Mouse (Mus musculus): ENCODE data around the gene Prmt3.

Prmt3 gene

DNA sequence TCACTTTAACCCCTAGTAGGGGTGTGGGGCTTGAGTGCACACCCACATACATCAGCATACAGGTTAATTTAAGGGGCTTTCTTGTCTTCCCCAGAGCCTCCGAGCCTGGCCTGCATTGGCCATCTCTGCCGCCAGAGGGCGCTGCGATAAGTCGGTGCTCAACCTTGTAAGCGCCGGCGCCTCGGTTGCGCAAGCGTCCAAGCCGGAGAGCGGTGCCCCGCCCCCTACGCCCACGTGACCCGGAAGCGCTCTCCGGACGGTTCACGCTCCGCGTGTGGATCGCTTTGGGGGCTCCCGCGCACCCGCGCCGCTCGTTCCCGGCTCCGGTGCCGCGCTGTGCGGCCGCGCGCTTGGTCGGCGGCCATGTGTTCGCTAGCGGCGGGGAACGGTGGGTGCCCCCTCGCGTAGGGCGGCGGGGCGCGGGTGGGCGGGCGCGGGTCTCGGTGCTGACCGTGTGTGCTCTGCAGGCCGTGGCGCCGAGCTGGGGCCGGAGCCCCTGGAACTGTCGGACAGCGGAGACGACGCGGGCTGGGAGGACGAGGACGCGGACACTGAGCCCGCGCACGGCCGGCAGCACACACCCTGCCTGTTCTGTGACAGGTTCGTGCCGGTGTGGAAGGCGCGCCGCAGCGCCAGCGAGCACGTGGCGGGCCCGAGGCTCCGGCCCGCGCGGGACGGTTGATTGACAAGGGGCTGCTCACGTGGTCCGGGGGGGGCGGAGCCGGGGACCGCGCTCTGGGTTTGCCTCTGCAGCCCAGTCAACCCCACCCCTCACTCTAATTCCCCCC is at the start of gene Prmt3:
Prmt3 (plus strand) TSS at position 233 of the 788 bp plus-strand sequence.
- DNase-seq (ENCODE audit: low read depth, low spot score) = peak; percentile 91

DNA sequence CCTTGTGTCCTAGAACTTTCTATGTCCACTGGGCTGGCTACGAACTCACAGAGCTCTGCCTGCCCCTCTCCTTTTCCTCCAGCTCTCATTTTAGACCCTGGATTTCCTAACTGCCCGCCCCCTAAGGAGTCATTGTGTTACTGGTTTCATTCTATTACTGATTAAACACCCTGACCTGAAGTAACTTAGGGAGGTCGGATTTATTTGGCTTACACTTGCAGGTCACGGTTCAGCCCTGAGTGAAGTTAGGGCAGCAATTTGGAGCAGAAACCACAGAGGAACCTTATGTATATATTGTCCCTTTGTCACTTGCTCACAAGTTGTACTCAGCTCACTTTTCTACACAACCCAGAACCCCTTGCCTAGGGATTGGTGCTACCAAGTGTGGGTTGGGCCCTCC is 43.8 kb upstream of the Prmt3 start:
- DNase-seq (ENCODE audit: low read depth, low spot score) = no peak

DNA sequence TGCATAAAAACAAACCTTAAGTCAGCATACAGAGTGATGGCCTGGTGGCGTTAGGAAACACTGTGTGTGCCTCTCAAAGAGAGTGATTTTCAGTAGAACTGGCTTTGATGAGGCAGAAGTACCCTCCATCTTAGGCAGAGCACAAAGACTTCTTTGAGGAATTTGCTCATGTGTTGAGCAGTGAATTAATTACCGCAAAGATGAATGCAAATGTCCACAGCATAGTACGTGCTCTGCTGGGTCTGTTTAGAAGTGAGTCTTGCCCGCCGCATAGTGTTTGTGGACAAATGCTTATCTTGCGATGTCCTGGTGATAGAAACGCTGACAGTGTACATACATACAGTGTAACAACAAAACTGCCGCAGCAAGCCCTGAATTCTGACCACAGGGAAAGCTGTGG is 38.7 kb upstream of the Prmt3 start:
- DNase-seq (ENCODE audit: low read depth, low spot score) = no peak

DNA sequence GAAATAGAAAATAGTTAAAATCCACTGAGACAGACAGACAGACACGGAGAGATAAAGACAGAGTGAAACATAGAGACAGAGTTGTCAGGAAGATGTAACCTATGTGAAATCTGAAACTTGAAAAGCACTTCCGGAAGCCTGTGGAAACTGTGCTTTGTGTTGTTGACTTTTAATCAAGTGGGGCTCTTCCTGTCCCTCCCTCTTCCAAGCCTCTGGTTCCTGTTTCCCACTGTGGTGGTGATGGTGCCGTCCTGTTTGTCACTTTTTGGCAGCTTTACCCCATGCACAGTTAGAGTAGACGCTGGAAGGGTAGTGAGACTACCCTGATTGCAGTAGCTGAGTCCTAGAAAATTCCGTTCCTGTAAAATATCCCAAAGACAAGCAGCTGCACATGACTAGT is 36.7 kb upstream of the Prmt3 start:
- DNase-seq (ENCODE audit: low read depth, low spot score) = no peak

DNA sequence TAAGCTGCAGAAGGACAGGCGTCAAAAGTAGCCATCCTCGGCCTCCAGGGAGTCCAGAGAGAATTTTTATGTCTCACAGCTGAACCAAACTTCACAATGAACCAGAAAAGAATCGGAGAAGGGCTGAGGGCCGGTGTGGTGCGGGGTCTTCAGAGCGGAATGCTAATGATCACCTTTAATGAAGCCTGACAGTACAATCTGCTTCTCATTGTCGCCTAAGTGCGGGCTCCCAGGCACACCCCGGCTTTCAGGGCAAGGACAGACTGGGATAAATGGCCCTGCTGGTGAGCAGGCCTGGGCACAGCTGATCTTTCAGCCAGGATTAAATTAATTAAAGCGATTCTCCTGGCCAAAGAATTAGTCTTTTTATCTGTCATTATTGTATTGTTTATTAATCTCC is 36.2 kb upstream of the Prmt3 start:
- no peak for DNase-seq (ENCODE audit: low read depth, low spot score)

DNA sequence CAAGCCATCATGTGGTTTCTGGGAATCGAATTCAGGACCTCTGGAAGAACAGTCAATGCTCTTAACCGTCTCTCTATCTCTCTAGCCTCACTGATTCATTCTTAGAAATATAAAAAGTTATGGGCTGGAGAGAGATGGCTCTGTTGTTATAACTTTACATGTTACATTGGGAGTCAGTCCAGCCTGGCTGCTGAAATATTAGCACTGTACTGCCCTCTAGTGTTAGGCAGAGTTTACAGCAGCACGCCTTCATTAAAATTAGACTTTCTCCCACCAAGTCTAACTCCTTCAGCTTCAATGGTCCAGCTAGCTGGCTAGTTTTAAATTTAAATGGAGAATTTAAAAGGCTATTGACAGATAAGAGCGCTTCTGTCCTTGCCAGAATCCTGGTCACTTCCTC is 27.0 kb upstream of the Prmt3 start:
- DNase-seq (ENCODE audit: low read depth, low spot score) = no peak

DNA sequence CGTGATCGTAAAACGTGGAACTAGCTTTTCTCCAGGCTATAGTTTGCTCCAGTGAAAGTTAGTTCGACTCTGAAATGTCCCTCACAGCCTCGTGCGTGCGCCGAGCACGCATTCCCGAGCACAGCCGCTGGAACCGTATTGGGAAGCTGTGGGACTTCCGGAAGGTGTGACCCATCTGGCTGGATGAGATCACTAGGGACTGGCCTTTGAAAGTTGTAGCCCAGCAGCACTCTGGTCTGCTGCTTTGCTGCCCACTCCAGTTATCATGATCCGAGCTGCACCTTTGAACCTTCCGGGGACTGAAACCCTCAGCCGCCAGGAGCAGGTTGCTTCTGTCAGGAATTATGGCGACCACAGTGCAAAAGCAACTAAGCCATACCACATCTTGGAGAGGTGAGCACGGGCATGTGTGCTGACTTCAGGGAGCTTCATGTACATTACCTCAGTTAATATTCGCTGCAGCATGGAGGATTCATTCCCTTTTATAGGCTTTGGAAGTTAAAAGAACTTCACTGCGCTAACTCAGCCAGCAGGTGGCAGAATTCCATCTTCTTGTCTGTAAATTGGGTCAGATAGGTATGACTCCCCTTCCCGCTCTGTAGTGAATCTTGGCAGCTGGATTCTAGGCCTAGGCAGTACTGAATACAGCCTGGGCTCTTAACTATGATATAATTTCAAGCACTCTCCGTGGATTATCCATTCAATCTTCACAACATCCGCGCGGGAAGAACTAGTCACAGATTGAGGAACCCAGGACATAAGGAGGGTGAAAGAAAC is 25.2 kb upstream of the Prmt3 start:
- DNase-seq (ENCODE audit: low read depth, low spot score) = no peak

DNA sequence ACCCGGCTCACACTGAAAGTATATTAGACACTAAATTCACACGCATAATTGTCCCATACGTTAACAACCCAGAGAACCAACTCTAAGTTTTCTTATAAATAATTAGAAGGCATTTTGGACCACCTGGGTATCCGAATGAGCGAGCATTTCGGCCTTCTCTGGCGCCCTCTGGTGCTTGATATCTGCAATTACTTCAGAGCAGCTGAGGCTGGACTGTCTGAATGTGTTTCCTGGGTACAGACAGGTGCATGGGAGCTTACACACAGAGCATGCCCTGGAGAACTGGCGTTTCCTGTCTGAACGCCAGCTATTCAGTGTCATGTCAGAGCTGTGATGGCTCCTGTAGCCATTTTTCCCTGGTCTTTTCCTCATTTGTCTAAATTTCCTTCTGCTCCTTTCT is 23.4 kb upstream of the Prmt3 start:
- no peak for DNase-seq (ENCODE audit: low read depth, low spot score)

DNA sequence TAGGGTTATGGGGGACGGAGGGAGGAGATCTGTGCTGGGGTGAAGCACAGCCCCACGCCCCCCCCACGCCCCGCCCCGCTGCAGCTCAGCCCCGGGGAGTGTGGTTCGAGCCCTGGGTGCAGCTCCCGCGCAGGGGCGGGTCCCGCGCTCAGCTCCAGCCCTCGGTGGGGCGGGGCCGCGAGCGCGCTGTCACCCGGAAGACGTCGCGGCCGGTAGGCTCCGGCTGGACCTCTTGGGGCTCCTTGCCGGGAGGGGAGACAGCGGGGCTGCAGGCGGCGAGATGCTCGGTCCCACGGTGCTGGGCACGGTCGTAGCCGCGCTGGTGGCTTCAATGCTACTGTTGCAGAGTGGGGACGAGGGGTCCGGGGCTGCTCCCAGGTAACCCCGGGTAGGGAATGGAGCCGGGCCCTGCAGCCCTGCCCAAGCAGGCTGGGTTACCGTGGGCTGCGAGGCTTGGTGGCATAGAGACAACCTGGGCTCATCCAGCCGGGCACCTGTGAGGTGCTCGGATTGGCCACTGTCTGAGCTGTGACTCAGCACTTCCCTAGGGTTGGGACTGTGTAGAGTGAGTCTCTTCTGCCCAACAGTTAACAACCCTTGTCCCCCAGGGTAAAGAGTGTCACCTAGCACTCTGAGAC is 19.1 kb upstream of the Prmt3 start, which contains the start of gene Htatip2:
Htatip2 (plus strand) TSS at position 182 of the 638 bp plus-strand sequence.
- DNase-seq (ENCODE audit: low read depth, low spot score) = no peak

DNA sequence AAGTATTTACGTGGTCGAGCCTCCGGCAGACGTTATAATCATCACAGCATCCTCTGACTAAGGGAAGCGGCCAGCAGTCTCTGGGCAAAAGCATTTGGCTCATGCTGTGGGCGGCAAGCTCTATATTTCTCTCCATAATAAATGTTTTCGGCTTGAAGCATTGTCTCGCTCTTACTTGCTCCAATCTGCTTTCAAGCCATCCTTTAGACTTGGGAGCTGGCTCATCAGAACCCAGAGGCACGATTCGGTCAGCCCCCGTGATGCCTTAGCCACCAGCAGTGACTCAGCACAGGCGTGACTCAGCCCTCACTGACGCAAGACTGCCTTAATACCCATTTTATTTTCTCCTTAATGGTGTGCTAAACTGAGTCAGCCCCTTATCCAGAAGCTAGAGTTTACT is 15.5 kb upstream of the Prmt3 start:
- peak; percentile 83 for DNase-seq (ENCODE audit: low read depth, low spot score)

DNA sequence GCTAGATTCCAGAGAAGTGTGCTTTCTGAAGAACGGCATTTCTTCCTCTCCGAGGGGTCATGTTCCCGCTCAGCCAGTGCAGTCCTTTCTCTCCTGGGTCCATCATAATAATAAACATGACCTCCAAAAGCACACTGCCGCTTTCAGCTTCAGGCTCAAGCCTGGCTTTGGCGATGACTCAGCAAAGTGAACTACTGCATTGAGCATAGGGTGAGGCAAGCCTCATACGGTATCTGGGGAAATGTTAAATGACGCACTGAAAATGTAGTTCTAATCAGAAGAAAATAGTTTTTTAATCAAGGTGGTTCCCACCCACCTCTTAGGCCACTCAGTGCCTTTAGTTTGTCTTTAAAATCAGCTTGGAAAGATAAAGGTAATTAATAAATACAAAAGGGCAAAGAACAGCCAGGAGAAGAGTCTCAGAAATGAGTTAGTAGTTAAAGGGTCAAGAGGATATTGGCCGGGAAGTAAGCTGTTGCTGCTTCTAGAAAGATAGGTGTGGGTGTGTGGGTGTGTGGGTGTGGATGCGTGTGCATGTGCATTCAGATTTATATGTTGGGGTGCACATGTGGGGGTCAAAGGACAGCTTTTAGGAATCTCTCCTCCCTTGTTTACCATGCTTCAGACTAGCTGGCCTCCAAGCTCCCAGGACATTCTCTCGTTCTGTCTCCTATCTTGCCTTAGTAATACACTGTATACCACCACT is 14.0 kb upstream of the Prmt3 start:
- no peak for DNase-seq (ENCODE audit: low read depth, low spot score)

DNA sequence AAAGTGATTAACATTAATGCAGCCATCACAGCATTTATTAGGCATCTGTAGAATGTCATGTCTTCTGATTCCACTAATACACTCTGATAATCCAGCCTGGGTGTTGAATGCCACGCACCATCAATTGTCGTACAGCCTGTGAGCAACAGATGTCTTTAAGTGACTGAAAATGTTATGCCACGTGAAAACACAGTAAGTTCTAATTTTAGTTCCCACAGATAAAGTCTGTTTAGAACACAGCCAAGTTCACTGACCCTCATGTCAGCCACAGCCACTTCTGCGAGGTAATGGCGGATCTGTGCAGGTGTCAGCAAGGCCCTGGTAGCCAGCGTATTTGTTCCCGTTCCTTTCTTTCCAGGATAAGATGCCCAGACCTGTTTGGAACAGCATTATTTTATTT is 12.0 kb upstream of the Prmt3 start:
- DNase-seq (ENCODE audit: low read depth, low spot score) = no peak

DNA sequence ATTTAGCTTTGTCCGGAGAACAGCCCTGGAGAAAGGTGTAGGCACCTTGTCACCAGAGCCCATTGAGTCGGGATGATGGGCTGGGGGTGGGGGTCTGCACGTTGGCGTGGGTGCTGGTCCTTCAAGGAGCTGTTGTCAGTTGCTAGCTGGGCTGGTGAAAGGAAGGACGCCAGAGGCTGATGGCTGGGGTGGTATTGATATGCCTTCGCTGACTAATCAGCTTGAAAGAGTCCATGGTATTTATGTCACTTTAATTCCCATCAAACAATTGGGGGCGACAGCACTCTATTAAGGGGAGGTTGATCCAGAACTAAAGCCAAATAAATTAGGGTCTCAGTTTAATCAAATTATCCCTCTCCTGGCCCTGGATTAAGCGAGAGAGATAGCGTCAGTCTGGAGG is 9.6 kb upstream of the Prmt3 start:
- no peak for DNase-seq (ENCODE audit: low read depth, low spot score)

DNA sequence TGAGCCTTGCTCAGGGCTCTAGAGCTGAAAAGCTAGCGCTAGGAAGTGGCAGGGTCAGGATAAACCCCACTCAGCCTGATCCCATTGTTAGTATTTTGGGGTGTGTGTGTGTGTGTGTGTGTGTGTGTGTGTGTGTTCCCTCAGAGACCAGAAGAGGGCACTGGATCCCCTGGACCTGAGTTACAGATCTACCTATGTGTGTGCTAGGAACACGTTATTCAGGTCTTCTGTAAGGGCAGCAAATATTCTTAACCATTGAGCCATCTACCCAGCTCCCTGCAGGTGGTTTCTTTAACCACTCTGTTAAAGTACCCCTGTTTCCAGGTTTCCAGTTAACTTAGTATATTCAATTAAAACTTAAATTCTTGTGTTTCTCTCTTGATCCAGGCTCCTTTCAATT is 3.8 kb upstream of the Prmt3 start:
- no peak for DNase-seq (ENCODE audit: low read depth, low spot score)

DNA sequence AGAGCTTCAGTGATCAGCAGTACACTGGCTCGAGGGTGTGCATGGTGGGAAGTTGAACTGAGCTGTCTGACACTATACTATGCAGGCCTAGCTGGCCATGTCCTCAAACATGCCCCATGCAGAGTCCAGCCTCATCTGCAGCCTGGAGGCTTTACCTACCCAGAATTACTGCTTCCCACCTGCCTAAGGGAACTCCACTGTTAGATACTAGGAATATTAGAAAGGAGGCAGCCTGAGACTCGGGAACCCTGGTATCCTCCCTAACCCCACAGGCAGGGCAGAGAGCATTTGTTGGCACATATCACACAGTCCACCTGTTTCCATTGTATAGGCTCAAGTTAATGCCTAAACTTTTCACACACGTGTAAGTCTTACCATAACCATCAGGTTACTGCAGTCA is 561 bp upstream of the Prmt3 start:
- no peak for DNase-seq (ENCODE audit: low read depth, low spot score)

DNA sequence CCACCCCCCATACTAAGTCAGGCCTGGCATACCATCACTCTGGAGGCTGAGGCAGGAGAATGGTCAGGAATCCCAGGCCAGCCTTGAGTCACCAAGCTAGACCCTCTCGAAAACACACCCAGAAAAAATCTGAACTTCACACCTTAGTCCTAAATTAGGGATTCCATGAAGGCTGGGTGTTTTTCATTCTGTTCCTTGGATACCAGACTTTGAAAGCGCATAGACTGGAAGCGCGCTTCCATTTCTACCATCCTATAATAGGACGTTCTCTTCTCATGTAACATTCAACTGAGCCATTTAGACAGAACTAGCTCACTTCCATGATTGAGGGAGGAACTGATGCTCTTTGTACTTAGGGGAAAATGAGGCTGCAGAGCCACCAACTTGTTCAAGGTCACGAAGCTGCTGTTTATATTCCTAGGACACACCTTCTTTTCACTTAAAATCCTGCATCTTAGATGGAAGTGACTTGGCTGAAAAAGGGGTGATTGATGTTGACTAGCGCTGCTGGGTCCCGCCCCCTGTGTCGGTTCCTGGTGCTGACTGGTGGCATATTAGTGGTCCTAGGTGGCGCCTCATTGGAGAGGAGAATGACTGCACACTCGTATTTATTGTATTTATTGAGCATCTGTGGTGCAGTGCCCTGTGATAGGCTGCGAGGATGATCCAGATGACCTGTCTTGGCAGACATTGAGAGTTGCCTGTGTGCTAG is 914 bp downstream of the Prmt3 start:
- DNase-seq (ENCODE audit: low read depth, low spot score) = no peak

DNA sequence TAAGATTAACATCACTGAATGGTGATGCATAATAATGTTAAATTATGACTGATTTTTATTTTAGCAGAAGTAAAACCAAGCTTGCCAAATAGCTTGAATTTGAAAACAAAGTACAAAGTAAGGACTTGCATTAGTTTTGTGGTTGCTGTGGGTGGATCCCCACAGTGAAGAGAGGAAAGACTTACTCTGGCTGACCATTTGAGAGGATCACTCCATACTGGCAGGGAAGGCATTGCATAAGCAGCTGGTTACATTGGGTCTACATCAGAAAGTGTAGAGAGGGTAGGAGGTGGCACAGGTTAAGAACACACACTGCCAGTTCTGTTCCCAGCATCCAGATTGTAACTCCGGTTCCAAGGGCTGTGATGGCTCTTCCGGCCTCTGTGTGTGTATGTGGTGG is 4.9 kb downstream of the Prmt3 start:
- DNase-seq (ENCODE audit: low read depth, low spot score) = no peak

DNA sequence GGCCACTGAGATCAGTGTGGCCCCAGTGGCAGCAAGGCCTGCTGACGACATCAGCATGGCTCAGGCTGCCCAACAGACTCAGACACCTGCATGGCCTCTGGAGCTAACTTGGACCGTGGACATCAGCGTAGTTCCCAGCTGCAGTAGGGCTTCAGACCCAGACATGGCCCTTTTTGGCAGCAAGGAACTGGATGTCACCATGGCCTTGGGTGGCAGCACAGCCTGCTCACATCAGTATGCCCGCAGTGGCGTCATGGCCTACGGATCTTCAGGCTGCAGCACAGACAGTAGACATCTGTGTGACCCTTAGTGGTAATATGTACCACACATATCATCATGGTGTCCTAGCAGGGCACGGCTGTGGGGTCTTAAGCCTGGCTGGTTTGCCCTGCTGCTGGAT is 7.0 kb downstream of the Prmt3 start:
- no peak for DNase-seq (ENCODE audit: low read depth, low spot score)

DNA sequence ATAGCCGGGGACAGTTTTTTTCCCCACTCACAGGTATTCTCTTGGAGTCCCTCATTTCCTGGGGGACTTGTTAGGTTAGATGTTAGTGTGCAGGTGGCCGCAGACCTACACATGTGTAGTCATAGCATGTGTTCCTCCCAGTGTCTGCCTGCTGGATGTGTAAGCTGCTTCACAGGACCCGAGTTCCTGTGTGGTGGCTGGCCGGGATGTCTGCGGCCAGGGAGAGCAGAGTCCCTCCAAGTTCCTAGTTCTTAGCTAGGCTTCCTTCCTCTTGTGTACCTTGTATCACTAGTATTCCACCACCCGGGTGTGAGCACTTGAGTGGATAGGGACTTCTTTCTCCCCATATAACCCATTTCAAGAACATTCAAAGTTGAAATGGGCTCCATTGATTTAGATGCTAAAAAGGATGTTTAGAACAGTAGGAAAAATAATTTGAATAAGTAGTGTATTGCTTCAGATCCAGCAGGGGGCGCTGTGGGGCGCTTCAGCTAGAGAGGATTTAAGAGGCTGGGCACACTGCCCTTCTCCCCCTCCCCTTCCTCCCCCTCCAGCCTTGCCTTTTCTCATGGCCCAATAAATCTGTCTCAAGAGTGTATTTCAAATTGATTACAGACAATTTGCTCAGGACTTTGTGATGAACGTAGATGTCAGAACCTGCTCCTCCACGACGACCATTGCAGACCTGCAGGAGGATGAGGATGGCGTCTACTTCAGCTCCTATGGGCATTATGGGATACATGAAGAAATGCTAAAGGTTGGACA is 8.7 kb downstream of the Prmt3 start:
- no peak for DNase-seq (ENCODE audit: low read depth, low spot score)

DNA sequence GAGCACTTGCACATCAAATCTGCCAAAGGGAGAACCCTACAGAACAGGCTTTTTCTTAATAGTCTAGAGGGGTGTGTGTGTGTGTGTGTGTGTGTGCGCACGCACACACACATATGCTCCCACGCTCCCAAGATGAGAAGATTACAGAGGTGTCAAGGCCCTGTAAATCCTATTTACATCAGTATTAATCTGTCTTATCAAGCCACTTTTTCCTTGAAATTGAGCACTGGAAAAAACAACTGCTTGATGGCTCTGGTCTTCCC is 9.2 kb downstream of the Prmt3 start:
- DNase-seq (ENCODE audit: low read depth, low spot score) = no peak

DNA sequence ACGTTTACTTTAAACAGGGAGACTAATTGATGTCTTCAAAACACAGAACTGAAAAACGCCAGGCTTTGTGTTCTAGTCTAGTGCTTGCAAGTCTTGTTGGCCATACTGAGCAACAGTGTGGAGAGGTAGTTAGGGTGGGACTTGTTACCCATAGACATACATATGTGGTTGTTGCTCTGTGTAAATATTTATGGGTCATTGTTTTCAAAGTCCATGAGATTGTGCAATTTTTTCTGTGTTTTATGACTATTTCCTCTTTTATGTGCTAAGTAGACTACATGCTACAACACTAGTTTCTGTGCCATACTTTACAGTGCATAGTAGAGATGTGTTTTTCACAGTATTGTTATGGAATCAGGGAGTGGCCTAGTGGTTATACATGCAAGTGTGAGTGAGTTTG is 16.2 kb downstream of the Prmt3 start:
- DNase-seq (ENCODE audit: low read depth, low spot score) = no peak
